Mouse (Mus musculus) layer of hippocampus, postnatal 25 days (tissue): ENCODE data around the gene Usf2. TPM values are rescaled to one million over a fixed set of nuclear protein-coding genes. Genes with fewer than 3 reads are reported as not detected.

Source experiments
- DNase-seq, 2 experiments: peaks; one replicate each; pipeline ENCODE4 v3.0.0; 2022; ENCODE audit warnings: mixed read lengths in 2 of 2, low spot score in 1 of 2; ENCODE audit errors: extremely low spot score in 1 of 2
- total RNA-seq, 2 experiments: library from RNA; stranded (reverse); gene quantifications; 2 replicates each; pipeline ENCODE4 v1.2.3; 2021

The Usf2 gene
- total RNA-seq: 100 to 1,000 TPM; 124 to 126 TPM

DNA sequence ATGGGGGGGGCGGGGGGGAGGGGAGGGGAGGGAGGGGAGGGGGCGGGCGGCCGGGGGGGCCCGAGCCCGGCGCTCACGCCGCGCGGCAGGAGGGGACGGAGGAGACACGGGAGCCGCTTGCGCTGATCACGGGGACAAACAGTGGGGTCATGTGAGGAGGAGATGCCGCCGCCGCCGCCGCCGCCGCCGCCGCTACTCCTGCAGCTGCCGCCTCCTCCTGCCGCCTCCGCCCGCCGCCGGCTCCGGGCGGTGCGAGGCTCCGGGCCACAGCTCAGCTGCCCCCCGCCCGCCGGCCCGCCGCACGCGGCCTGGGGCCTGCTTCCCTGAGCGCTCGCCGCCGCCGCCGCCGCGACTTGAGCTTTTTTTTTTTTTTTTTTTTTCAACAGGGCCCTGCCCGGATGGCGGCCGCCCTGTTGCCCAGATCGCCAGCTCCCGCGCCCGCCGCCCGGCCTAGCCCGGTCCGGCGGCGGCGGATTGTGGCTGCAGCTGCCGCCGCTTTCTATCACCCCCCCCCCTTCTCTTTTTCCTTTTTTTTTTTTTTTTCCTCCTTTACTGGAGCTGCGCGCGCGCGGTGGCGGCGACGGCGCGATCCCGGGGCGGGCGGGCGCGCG is at the start of gene Usf2:
TSS of gene Usf2 (minus strand) at position 48 of the 611 bp plus-strand sequence.
- DNase-seq: peak; percentile 54 to 70

DNA sequence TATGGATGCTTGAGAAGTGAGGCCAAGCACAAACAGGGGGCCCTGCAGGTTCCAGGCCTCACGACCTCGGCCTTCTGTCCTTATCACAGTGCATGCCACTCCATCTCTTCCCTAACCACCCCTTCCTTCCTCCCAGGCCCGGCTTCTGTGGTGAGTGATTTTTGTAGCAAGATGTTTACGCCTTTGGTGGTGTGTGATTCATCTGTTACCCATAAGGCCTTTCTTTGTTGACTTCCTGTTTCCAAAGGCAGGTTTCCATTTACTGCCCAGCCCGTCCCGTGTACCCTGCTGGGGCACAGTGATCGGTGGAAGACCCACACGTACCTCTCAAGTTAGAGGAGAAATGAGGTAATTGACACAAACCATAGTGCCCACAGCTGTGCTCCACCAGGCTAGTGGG is 46.0 kb upstream of the Usf2 start:
- DNase-seq: no peak

DNA sequence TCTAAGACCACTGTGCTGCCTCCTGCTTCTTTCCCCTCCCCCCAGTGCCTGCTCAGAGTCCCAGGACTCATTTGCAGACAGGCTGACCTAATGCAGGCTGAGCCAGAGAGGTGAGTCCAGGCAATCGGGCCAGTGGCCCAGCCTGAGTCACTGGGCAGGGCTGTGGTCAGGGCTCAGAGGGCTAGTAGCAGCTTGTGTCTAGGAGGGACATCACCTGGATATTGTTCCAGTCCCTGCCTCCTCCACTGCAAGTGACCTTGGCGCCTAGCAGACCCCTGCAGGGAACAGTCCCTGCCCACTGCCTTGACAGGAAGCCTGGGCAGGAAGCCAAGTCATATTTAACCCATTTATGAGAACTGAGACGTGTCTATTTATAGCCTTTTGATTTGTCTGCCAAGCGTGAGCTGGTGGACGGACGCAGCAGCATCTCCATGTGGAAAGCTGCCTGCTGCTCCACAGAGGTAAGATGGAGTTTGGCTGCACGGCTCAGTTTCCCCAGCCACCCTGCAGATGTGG is 44.0 kb upstream of the Usf2 start:
- no peak for DNase-seq

DNA sequence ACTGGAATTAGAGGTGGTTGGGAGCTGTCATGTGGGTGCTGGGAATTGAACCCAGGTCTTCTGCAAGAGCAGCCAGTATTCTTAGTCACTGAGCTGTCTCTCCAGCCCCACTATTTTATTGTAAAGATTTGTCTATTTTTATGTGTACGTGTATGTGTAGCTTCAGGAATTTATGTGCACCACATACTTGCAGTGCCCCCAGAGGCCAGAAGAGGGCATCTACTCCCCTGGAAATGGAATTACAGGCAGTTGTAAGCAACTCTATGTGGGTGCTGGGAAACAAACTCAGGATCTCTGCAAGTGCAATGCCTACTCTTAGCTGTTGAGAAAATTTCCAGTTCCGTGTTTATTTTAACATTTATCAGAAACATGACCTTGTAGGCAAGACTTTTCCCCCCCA is 39.9 kb upstream of the Usf2 start:
- no peak for DNase-seq

DNA sequence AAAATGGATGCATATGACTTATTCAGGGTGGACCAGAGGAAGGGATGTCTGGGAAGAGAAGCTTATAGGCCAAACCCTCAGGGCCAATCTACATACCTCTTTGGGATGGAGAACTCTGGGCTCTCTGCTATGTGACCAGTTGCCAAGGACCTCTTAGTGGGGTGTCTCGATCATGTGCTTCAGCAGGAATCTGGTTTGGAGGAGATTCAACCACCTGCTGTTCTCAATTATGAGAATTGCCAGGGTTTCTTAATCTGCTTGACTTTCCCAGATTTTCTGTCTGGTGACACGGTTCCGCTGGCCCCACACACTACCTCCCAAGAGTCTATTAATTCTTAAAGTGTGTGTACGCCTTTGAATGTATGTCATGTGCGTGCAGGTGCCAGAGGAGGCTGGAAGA is 37.4 kb upstream of the Usf2 start:
- no peak for DNase-seq

DNA sequence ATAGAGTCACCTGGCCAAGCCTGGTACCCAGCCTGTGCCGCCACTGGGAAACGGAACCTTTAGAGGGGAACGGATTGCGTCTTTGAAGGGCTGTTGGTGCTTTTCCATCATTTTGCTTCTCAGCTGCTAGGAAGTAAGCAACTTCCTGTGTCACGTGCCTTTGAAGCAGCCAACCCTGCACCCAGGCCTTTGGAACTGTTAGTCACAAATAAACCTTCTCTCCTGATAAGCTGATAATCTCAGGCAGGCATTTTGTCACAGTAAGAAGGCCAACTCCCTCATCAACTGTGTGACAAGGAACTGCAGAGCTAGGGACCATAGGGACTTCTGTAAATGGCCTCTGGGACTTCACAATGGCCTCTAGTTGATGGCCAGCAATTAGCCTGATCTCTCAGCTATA is 35.5 kb upstream of the Usf2 start:
- DNase-seq: no peak

DNA sequence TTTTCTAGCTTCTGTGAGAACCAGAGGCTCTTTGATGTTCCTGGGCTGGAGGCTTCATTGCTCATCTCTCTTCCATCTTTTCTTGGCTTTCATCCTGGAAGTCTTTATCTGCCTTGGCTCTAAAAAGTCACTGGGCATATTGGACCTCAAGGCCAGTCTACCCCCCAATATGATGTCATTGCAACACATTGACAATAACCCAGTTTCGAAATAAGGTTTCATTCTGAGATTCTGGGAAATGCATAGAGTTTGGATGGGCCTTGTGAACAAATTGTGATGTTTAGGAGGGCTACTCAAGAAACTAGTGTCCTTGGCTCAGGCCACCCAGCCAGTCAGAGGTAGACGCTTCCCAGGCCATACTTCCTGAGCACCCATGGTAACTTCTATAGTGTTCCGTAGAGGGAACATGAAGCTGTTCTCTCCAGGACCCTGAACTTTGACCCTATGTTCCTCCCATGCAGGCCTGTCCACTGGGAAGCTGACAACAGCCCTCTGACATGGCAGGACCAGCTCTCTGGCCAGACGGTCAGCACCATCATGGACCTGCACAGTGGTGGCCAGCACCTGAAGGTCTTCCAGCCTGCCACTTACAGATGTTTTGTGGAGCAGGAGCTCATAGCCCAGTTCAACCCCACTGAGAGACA is 32.0 kb upstream of the Usf2 start:
- no peak for DNase-seq

DNA sequence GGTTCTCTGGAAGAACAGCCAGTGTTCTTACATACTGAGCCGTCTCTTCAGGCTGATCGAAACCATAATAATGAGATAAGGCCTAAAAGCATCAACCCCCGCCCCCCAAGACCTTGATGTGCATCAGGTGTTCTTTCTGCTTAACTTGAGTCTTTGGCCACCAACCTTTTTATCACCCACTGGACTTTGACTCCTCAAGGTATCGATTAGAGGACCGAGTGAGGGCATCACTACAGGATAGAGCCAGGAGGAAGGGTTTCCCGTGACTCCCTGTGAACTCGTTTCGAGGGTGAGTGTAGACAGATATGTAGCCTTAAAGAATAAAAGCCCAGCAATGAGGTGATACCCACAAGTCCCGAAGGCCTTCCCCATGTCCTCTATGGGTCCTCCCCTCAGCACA is 28.8 kb upstream of the Usf2 start:
- no peak for DNase-seq

DNA sequence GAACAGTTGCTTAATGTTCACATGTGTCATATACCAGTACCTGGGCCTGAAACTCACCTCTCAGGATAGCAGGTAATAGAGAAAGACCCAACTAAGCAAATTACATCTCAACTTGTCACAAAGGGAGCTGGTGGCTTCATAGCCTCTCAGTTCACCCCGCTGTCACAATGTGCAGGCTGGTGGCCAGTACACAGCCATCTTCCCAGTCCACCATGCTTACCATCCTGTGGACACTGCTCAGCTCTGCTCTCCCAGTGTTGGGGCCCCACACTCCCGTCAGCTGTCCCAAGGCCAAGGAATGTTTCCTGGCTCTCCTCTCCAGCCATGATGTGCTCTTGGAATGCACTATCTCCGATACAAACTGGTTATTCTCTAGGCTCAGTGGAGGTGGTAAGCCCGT is 25.1 kb upstream of the Usf2 start:
- DNase-seq: no peak

DNA sequence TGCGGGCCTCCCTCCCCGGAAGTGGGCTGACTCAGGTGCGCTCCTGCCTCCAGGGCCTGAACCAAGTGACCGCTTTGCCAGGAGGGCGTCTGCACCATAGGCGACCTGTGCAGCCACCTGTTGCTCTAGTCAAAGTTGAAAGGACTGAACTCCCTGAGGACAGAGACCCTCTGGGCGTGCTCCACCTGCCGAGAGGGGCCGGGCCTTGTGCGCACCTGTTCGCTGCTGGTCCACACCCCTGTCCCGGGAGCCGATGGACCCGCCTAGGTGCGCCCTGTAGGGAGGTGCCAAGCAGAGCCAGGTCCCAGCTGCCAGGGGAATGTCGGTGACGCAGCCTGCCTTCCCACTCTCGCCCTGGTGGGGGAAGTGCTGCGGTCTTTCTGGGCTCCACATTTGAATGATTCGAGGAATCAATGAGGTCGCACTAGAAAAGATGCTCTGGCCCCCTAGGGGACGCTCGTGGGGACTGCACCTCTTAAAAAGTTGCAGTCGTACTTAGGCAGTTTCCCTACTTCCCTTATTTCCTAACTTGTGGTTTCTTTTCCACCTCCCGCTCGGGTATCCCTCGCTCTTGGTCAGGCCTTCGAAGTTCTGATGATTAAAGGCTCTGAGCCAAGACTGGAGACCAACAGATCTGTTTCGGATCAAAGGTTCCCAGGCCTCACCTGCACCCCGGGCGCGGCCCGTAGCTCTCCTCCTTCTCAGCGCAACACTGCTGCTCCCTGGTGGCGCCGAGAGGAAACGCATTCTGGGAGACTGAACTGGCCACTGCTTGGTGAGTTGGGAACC is 17.1 kb upstream of the Usf2 start, which contains the start of gene Fam187b:
TSS of gene Fam187b (plus strand) at position 290 of the 789 bp plus-strand sequence.
- DNase-seq: peak; percentile 65 to 81

DNA sequence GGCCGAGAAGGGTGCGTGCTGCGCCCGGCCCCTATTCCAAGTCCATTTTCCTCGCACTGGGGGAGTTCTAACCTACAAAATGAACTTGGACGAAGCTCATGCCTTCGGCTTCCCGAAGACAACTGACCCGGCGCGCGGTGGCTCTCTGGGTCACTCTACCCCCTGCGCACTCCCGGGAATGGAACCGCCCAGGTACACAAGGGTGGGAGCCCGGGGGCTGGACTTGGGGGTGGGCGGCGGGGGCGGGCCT is 16.6 kb upstream of the Usf2 start, which contains the start of gene Lsr:
TSS of gene Lsr (minus strand) at position 214 of the 250 bp plus-strand sequence.
- no peak for DNase-seq

DNA sequence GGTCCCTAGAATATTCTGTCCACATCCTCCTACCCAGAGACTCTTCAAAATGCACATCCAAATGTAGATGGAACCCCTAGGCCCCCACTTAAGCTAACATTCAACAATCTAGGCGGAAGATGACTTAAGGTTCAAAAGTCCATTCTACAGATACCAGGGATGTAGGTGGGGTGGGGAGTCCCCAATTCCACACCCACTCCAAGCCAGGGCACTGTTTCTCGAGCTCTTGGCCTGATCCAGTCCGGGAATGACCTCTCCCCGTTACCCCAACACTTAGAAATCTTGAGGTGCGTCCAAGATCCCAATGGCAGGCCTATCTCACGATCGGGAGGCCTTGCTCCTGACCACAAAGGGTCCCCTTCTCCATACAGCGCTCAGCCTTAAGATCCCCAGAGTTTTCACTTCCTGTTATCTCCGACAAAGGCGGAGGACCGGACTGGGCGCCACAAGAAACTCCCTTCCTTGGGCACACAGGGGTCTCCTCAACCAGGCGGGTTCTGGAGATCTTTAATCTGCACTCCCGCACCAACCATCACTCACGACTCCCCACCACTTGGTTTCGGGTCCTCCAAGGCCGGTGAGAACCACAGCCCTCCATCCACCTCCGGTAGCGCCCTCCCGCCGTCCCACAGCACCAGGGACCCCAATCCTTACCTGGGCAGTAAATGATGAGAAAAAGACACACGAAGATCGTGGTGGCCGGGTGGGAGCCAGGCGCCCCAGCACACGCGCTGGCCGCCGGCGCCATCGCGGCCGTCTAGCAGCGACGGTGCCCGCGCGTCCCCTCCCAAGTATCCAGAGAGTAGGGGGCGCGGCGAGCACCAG is 16.0 kb upstream of the Usf2 start:
- DNase-seq: no peak

DNA sequence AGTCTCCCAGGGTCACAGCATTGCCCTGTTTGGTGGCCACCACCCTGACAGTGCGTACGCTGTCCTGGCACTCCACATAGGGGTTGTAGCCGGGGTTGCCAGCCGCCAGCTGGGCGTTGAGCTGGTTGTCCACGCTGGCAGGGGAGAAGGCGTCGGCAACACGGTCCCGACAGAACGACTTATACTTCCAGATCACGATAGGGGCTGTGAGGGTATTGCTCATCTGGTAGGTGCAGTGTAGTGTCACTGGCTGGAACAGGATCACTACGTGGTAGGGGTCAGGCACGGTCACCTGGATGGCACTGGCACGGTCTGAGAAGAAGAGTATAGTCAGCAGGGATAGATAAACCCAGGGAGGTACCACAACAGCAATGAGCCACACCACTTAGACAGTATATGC is 15.3 kb upstream of the Usf2 start:
- DNase-seq: no peak

DNA sequence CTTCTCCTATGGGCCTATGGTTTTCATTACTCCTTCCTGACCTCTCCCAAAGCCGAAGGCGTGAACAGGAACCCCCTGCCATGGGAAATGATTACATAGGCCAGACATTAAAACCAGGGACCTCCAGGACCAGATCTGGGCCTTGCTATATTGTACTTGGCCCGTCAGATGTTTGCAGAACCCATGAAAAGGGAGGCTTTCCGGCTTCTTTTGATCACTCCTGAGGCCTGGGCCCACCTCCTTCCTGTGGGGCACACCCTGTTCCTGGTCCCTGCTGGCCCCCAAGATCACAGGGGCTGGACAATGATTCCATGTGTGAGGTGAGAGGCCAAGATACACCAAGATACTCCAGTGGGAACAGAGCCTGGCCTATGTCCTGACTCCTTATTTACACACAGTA is 12.6 kb upstream of the Usf2 start:
- DNase-seq: no peak

DNA sequence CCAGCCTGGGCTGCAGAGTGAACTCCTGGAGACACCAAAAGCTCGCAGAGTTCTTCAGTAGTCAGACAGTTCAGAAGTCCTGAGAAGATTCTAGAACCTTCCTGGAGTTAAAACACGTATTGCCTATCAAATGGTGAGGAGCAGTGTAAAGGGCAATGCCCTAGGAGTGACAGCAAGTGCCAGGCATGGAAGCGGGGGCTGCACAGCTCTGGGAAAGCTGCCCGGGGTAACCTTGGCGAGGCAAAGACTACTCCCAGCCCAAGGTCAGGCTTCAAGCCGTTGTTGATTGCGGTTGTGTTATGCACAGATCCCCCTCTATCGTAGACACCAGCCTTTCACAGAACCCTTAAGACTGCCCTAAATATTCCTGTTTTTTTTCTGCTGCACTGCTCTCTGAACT is 12.0 kb upstream of the Usf2 start:
- DNase-seq: no peak

DNA sequence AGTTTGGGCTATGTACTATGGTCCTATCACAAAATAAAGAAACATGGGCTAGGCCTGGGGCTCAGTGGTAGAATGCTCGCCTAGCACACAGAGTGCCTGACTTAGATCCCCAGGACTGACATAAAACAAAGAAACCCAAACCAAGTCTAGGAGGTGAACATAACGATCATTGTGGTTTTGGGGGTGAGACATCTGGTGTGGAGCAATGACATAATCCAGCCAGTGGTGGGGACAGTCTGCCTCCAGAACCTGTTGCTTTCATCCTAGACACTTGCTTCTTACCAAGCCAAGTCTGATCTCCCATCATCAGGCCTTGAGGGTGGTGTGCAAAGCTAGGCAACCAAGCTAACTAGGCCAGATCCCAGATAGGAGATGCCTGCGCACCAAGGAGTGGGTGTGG is 10.1 kb upstream of the Usf2 start:
- no peak for DNase-seq

DNA sequence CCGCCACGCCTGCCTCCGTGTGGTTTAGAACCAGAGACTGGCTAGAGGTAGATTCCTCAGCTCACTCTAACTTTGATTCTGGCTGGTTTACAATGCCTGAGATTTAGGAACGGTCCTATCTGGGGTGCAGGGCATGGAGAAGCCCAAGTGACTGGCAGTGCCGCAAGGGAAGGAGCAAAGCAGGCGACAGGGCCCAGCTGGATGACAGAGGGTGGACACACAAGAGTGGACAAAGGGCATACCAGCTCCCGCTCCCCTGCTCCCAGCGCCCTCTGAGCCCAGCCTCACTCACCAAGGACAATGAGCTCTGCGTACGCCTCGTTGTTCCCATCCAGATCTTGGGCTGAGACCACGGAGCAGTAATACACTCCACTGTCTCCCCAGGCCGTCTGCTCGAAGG is 9.1 kb upstream of the Usf2 start:
- no peak for DNase-seq

DNA sequence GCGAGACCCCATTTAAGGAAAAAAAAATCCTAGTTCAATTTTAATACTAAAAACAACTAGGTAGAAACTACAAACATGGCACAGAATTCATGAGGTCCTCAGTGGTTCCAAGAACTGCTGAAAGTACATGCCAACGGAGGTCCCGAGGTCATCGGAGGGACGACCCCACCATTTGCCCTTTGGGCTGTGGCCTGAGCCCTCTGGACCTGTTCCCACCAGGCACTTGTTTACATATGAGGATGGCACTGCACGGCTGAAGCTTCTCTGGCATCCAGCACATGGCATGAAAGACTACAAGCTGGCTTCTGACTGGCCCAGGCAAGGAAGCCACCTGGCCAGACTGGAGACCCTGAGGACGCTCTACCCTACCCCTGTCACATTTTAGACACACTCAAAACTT is 7.8 kb upstream of the Usf2 start:
- DNase-seq: no peak

DNA sequence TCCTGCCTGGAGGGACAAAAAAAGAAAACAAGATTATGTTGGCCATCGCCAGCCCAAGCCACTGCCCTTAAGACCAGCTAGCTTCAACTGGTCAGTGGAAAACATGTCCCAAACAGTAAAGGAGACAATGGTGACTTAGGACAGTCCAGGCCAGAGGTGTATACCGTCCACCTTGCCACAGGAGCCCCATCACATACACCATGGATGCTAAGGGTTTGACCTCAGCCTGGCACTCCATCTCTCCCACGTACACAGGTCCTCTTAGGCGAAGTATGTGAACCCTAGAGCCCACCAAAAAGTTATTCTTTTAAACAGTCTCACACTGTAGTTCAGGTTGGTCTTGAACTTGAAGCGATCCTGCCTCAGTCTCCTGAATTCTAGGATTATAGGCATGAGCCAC is 6.3 kb upstream of the Usf2 start:
- DNase-seq: no peak

DNA sequence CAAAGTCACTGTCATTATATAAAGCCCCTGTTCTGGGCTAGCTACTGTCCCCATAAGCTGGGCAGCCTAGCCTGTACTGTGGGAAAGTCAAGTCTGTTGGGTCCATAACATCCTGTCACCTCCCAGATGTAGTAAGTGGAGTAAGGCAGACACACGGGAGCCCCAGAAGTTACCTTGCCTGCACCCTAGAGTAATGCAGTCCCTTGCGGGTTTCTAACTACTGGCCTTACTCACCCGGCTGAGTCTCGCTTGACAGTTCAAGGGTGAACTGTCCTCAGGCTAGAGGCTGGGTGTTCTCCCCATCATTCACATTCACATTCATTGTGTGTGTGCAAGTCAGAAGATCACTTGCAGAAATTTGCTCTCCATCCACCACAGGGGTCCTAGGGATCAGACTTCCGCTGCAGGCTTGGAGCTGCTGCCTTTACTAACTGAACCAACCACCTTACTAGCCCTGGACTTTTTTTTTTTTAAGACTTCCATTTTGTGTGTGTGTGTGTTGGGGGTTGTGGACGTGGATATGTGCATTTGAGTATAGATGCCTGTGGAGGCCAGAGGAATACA is 3.3 kb upstream of the Usf2 start:
- DNase-seq: no peak
